Mouse (Mus musculus) skeletal muscle tissue, adult 2 months (tissue): ENCODE data around the gene Pax6.

Experiments
- DNase-seq: peaks from one replicate; pipeline ENCODE4 v3.0.0-alpha.2; 2012; ENCODE audit warnings: low read depth, low spot score

The Pax6 gene

DNA sequence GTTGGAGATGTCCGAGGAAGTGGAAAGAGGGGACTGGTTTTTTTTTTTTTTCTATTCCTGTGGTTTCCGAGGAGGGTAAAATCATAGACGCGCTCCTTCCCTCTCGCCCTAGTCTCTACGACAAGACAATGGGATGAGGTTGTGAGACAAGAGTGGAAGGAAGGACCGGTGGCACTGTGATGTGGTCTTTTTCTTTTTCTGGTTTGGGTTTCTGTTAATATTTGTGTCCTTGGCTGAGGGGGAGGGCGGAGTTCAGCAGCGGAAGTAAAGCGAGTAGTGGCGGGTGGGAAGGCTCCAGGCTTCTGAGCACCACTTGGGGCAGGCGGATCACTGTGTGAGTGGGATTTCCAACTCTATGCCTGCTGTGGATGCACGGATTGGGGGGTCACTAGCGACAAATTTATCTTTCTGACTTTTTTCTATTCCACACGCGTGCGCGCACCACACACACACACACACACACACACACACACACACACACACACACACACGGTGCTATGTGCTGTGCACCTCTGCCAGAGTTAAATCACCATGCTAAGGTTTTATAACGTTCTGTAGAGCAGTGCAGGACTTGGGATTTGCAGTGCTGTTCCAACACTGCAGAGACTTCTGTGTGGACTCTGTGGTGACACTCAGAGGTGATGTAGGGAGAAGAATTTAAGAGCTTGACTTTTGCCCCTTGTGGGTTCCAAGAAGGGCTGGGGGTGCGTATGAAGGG is 14.1 kb downstream of the Pax6 start:
- no peak for DNase-seq

DNA sequence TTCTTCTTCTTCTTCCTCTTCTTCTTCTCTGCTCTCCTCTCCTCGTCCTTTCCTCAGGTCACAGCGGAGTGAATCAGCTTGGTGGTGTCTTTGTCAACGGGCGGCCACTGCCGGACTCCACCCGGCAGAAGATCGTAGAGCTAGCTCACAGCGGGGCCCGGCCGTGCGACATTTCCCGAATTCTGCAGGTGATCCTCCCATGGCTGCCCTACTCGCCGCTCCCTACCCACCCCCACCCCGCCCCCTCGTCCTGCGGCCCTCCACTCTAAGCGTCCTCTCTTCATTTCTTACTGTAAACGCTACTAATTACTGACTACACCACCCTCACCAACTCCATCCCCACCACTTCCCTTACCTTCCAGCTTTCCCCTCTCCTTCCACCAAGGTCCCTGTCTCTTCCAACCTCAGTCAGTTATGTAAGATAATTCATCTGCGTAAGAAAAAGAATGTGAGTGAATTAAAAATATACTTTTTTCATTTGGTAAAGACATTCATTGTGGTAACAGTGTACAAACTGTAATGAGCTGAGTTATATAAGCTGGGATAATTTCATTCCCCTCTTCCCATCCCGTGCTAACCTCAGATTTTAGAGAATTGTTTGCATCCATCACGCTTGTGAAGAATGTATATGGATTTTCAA is 15.2 kb downstream of the Pax6 start:
- no peak for DNase-seq

DNA sequence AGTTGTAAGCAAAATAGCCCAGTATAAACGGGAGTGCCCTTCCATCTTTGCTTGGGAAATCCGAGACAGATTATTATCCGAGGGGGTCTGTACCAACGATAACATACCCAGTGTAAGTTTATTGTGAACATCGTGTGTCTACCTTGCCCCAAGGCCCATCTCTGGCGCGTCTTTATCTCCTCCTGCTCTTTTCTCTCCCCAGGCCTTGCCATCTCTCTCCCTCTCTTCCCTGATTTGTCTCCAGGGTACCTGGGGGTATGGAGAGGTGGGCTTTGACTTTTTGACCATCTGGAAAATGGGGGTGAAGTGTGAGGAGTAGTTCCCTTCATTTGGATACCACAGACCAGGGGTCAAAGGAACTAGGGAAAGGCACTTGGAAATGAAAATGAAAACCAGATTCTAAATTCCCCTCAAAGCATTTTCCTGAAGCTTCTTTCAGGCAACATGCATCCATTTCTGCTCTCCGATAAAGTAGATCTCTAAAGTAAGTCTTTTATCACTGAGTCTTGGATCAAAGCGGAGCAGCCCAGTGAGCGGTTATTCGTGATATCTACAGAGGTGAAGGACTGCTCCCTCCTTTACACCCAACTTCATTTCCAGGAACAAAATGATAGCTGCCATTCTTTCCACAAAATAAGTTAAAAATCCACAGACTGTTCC is 16.4 kb downstream of the Pax6 start:
- DNase-seq, result no peak

DNA sequence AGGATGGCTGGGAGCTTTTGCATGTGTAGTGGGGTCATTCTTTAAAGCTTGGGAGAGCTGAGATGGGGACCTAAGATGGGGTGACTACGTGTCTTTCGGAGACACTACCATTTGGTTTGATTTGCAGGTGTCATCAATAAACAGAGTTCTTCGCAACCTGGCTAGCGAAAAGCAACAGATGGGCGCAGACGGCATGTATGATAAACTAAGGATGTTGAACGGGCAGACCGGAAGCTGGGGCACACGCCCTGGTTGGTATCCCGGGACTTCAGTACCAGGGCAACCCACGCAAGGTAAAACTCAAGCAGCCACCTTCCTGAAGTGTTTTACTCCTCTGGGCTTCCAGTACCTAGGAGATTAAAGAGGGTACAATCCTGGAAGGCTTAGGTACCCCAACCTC is 17.0 kb downstream of the Pax6 start:
- DNase-seq, result no peak

DNA sequence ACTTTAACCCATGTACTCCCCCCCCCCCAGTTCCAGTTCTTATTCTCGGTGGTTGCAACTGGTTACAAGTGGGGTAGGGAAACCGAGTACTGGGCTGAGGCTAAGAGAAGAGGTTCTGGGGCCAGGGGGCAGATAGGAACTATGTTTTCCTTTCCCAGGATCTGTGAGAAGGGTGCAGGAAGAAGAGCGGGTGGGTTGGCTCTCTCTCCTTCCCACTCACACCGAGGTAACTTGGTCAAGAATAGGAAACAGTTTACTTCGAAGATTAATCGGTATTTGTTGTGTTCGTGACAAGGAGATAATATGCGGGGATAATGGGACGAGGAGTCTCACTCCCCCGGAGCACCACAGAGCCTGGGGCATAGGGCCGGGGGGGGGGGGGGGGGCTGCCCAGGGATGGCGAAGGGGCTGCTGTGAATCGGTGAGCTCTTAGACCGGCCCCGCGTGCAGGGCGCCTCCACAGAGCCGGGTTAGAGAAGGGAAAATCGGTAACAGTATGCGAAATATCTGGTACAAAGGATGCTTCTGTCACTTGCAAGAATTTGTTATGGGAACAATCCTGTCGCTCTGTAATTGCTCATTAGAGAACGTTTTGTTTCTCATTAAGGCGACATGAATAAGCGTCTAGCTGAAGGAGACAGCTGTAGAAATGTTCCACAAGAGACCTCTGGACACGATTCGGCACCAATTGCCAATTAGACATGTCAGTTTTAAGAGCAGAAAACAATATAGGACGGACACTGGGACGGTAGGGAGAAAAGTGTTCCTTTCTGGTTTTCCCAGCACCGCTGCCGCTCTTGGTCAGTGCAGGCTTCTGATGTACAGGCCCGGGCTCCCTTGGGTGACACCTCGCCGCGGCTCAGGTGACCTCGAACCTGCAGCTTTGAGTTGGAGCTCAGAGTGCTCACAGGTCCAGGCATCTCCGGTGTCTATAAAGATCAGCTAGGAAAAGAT is 17.9 kb downstream of the Pax6 start:
- no peak for DNase-seq

DNA sequence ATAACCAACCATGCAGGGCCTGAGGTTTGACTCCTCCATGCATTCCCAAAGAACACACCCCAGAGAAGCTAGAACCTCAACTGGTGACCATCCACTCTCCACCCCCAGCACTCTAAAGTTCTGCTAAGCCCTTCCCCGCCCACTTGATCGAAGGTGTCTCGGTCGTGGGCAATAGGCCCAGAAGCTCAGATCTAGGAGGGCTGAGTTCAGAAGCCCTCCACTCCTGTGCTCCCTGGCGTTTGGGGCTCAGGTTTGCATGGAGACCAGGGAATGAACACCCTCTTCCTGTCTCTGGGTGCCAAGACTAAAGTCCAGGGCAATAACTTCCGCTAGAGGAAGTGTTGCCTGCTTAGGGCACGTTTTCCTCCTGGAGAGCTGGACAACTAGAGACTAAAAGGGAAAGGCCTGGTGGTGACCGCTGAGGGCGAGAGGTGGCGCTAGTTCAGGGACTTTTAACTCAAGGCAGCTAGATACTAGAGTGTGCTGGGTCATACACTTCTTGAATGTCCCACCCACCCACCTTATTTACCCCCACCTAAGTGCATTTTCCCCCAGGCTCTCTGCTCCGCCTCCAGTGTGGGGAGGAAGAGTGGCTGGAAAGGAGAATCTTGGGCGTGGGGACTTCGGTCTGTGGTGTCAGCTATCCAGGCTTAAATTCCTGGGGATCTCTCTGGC is 18.8 kb downstream of the Pax6 start:
- DNase-seq, result no peak

DNA sequence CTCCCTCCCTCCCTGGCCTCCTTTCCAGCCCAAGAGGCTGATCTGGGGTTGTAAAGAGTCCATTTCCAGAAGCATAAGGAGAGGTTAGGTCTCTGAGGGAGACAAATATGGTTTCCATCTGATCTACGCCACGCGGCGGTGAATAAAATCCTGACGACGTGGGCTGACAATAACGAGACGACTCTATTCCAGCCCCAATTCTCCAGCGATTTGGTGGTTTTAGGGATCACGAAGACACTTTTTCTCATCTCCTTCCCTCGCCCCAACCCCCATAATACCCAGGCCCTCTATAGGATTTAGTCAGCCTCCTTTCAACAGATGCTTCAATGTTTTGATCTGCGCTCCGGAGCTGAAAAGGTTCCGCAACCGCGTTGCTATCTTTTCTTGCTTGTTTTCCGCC is 19.3 kb downstream of the Pax6 start:
- DNase-seq, result no peak

DNA sequence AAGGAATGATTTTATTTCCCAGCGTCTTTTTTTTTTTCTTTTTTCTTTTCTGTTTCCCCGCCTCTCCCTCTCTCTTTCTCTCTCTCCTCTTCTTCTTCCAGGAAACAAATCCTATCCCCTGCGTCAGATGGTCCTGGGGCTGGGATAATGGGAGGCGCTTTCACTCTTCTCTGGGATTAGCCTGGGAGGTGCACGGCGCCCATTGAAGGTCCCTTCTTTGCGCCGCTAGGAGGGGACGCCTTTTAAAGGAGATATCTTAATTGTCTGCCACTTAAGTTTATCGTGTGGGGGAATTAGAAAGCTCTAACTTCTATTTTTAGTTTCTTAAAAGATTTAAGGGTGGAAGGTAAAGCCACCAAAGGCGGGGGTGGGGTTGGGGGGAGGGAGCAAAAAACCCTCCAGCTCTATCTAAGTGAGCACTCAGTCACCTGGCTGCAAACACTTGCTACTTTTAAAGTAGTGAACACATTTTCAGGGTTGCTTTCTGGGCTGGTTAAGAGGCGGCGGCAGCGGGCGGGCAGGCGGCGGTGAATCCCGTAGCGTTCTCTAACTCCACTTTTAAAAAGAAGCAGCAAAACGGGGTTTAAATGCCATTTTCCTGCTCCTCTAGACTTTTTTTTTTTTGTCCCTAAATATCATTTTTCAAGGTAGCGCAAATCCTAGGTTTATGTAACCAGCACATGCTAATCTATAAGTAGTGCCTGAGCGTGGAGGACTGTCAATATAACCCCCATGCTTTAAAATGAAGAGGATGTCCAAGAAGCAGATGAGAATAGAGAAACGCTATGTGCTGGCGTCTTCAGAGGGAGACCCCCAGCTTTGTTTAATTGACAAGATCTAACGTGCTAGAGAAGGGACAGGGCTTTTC is 20.0 kb downstream of the Pax6 start:
- no peak for DNase-seq

DNA sequence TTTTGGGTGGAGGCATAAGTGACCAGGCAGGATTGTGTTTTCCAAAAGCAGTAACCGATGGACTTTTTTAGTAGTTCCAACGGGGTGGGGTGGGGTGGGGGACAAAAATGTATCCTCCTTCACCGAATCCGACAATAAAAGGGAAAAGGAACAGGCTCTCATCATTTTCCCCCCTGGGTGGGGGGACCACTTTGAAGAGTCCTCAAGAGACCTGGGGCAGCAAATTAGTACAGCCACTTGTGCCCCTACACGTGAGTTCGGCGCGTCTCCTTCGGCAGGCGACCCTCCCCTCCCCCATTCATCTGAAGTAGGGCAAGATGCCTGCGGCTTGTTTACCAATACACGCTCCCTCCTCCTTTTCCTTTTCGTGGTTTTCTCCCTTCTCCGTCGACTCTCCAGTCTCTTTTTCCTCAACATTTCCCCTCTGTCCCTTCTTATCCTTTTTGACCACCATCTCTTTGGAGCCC is 20.6 kb downstream of the Pax6 start:
- no peak for DNase-seq

DNA sequence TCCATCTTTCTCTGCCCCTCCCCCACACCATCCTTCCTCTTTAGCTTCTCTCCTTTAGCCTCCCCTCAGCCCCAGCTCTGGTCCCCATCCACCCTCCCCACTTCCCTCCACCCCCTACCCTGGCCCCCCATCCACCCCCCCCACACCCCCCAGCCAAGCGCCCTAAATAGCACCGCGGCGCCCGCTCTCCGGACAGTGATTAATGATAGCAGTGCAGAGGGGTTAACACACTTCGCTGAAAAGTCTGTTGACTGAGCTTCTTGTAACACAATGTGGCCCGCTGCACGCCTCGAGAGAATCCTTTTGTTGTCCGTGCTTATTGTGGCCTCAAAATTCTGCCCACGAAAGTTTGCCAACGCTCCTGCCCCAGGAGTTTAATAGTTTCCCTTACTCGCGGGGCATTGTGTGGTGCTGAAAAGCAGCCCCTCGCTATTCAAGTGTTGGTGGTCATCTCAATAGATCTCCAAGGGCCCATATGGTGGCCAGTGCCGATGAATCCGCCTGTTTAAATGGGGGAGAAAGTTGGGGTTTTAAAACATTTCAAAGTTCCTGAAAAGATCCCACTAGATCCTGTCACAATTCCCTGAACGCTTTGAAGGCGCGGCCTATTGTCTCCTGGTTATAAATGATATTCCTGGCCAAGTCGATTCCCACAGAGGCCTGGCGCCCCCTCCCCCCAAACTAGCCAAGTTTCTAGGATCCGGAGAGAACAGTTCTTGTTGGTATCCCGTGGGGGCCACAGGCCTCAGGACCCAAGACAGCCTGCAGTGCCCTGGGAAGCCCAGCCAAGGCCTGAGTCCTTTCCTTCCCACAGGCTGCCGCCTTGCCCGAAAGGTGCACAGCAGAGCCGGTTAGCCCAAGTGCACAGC is 21.3 kb downstream of the Pax6 start:
- no peak for DNase-seq

DNA sequence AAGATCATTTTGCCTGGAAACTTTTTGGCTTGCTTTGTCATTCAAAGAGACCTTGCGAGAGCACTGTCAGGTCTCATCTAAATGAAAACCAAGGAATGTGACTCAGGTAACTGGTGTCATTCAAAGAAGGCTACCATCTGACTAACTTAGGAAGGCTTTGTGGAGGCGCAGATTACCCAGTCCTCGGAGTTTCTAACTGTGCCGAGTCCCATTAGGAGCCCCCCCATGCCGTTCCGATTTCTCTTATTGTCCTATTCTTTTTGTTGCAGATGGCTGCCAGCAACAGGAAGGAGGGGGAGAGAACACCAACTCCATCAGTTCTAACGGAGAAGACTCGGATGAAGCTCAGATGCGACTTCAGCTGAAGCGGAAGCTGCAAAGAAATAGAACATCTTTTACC is 22.6 kb downstream of the Pax6 start:
- DNase-seq, result no peak

DNA sequence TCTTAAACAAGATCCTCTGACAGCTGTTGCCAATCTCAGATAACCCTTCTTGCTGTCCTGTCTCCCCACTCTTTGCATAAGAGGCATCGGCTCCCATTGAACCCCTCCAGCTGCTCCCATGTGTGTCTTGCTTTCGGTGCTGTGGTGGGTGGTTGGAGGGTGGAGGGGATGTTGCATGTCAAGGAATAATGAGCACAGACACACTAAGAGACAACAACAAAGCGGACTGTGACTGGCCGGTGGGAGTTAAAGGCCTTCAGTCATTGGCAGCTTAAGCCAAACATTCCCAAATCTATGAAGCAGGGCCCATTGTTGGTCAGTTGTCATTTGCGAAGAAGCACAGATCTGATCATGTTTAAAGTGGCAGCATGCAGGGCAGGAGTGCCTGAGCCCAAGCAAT is 29.0 kb downstream of the Pax6 start:
- no peak for DNase-seq

DNA sequence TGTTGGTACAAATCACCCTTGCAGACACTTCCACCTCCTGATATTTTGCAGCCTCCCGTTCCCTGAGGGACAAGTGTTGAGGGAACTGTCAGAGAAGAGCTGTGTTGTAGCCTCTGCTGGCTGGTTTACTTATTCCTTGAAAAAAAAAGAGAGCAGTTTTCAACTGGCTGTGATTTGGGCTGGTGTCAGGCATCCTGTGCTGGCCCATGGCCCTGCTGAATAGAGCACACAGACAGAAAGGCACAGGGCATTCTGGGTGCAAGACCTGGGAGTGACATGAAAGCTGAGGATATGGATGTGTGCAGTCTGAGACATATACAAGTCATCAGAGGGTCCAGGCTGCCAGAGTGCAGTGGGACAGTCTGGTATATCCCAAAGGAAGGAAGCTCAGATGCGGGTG is 29.9 kb downstream of the Pax6 start:
- no peak for DNase-seq

DNA sequence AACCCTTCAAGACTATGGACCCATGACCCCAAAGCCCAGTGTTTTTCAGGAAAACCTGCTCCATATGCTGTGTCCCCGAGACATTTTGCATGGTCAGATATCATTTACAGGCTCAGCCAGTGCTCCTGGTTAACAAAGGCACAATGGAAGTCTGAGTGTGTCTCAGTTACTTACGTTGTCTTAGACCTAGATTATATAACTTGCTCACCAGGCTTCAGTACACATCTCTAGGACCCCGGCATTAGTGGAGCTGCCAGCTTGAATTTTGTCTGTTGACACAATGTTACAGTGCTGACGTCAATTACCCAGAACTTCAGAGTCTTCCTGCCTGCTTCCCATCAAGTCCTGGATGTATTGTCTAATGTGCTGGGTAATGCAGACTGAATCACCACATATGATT is 33.1 kb downstream of the Pax6 start:
- DNase-seq, result no peak

DNA sequence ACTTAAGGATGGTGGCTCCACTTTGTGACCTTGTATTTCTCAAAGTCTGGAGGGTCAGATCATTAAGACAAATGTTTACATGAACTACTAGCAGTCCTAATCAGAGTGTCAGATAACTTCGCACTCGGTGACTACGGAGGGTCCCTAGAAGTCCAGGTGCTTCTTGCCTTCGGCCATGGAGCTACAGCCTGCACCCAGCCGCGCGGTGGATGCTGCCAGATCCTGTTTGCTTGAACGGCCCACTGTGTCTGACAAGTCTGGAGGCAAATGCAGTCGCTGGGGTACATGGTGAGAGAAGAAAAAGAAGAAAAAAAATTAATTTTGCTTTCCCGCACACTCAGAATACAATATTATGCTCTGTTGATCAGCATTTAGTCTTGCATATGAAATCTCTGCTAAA is 33.9 kb downstream of the Pax6 start:
- DNase-seq, result no peak

DNA sequence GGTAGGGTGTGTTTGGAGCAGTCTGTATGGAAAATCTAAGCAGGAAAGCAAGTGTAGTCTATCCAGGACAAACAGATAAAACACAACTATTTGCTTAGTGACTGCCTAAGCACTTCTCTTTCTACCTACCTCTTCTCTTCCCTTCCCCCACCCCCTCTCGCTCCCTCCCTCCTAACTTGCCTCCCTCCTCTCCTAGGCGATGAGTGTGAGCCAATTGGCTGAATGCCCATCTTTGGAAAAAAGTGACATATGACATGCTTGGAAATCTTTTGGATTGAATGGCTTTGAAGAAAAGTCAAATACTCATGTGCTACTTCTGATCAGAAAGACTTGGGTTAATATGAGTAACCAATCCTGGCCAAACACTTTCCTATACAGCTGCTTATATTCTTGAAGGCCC is 36.6 kb downstream of the Pax6 start:
- no peak for DNase-seq

DNA sequence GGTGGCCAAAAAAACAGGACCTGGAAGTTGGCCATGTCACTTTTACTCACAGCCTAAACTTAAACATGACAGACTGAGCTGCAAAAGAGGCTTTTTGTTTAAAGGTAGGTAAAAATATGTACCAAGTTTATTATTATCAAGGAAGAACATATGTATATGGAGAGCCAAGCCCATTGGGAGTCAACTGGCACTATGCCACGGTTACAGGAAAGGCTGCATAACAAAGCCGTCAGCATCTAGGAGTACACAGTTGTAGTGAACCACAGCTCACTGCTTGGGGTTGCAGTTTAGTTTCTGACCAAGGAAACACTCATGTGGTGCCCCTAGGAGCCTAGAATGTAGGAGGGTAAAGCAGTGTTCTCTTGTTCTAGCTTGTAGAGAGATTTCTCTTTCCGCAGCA is 40.4 kb downstream of the Pax6 start:
- no peak for DNase-seq

DNA sequence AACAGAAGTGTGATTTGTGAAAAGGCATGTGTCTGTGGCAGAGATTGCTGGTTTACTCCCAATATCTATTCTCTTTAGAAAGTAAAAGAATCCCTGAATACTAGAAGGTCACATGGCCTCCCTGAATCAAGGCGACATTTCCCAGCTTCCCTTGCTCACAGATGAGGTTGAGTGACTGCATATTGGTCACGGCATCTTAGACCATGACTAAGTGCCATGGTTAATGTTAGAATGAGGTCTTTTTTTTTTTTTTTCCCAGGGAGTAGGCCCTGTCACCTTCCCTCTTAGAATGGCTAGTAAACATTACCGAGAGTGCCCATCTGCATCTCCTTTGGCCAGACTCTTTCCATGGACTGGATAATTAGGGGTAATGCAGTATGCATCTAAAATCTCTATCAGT is 41.8 kb downstream of the Pax6 start:
- no peak for DNase-seq

DNA sequence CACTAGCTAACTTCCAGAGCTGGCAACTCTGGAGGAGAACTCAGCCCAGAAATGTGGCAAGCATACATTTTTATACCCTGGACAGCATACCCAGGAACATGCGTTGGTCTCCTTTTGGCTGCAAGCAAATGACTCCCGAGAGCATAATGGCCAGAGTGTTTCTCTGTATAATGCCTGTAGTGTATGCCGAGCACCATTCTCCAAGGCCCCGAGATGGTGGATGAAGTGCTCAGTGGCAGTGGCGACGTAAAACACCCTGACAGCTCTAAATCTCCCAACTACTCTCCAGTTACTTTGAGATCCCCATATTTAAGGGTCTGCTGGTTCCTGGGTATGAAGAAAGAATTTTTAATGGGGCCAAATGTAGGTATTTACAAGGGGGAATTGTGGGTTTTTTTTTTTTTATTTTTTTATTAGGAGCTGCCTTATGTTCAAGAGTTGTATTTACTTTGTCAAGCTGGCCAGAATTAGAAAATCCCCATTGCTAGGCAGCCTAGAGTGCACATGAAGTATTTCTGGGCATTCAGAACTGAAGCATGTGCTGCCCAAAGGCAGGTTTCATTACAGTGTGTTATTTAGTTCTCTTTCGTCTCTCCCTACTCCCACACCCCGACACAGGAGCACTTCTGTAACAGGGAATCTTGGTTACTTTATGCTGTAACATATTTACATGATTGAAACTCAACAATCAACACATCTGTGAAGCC is 46.9 kb downstream of the Pax6 start:
- no peak for DNase-seq
